Mouse (Mus musculus): ENCODE measurements around the gene Alpl.

DNA sequence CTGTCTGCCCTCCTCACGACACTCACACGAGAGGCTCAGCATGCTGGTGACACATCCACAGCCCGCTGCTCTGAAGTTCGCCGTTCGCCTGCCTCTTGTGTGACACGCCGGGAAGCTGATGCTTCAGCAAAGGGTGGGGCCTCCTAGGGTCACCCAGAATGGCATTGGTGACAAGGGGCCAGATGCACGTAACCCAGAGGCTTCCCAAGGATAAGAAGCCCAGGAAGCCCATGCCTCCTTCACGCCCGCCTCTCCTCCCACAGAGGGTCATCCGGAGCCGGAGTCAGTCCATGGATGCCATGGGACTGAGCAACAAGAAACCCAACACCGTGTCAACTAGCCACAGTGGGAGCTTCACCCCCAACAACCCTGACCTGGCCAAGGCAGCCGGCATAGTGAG is 74.6 kb downstream of the Alpl start:
- no peak for TF ChIP-seq TAL1 (IDR thresholded peaks at IDR 0.05; ENCODE audit: low read length)
- no peak for TF ChIP-seq GATA1 (IDR thresholded peaks at IDR 0.05; ENCODE audit: low read length)

Data from erythroblast, embryonic 14.5 days (primary cell).